Mouse (Mus musculus) MEL (cell line): ENCODE measurements around the gene Cd5. TPM values are rescaled to one million over a fixed set of nuclear protein-coding genes. Genes with fewer than 3 reads are reported as not detected.

Source experiments
- polyA plus RNA-seq, 2 experiments: library from polyadenylated mRNA; stranded (reverse) in 1 of 2; unstranded in 1 of 2; fragments of >175 nt in 1 of 2; fragments of >200 nt in 1 of 2; gene quantifications; 2 replicates each; pipeline versions ENCODE4 v1.2.1 to v1.2.4; 2012; ENCODE audit warnings: low replicate concordance in 2 of 2, low read depth in 1 of 2; ENCODE audit not compliant: insufficient read length in 2 of 2, insufficient read depth in 1 of 2, missing spikeins in 1 of 2
- total RNA-seq: library from RNA; depleted of rRNA; stranded (reverse); fragments of 300-350 nt; gene quantifications from 2 replicates; pipeline ENCODE4 v1.2.3, GENCODE M21; 2012; rRNA removed

Gene Cd5
- total and polyA plus RNA-seq, 3 experiments = not detected

Other genes starting within 250 kb of the Cd5 start
- gene Cpsf7, start 213.7 kb downstream of the Cd5 start, total RNA-seq = 36.2 and 36.9 TPM in 2 replicates
- 100 to 1,000 TPM in 1 of 2 experiments, 10 to 100 TPM in 1; 69.8 to 183 TPM for gene Cpsf7, start 213.7 kb downstream of the Cd5 start, polyA plus RNA-seq
- 61.2 and 68.5 TPM in 2 replicates for gene Sdhaf2, start 212.9 kb downstream of the Cd5 start, total RNA-seq
- 10 to 100 TPM in 1 of 2 experiments, not detected in 1; 74.6 TPM for gene Sdhaf2, start 212.9 kb downstream of the Cd5 start, polyA plus RNA-seq
- gene Tmem216, start 182.8 kb downstream of the Cd5 start, total RNA-seq = 38.5 and 48.0 TPM in 2 replicates
- 10 to 100 TPM in 1 of 2 experiments, not detected in 1; 48.1 TPM for gene Tmem216, start 182.8 kb downstream of the Cd5 start, polyA plus RNA-seq
- gene Cyb561a3, start 161.8 kb downstream of the Cd5 start, total RNA-seq = 7.6 and 9.0 TPM in 2 replicates
- gene Cyb561a3, start 161.8 kb downstream of the Cd5 start, polyA plus RNA-seq = 10 to 100 TPM in 1 of 2 experiments, not detected in 1; 14.3 TPM
- 10.8 and 11.9 TPM in 2 replicates for gene Tmem138, start 161.6 kb downstream of the Cd5 start, total RNA-seq
- 10 to 100 TPM in 1 of 2 experiments, not detected in 1; 25.2 TPM for gene Tmem138, start 161.6 kb downstream of the Cd5 start, polyA plus RNA-seq
- 363 and 365 TPM in 2 replicates for gene Ddb1, start 133.7 kb downstream of the Cd5 start, total RNA-seq
- gene Ddb1, start 133.7 kb downstream of the Cd5 start, polyA plus RNA-seq = 100 to 1,000 TPM; 116 to 459 TPM
- gene Tkfc, start 133.3 kb downstream of the Cd5 start, total RNA-seq = 3.6 and 3.7 TPM in 2 replicates
- gene Tkfc, start 133.3 kb downstream of the Cd5 start, polyA plus RNA-seq = 10 to 100 TPM in 1 of 2 experiments, not detected in 1; 12.8 TPM
- gene Vwce, start 104.8 kb downstream of the Cd5 start, total RNA-seq = 0.04 and 0.23 TPM in 2 replicates
- gene Vwce, start 104.8 kb downstream of the Cd5 start, polyA plus RNA-seq = 100 to 1,000 TPM in 1 of 2 experiments, 1 to 10 TPM in 1; 1.8 to 666 TPM
- gene Pga5, start 60.9 kb downstream of the Cd5 start, total RNA-seq = not detected in 2 replicates
- not detected for gene Pga5, start 60.9 kb downstream of the Cd5 start, polyA plus RNA-seq
- gene Vps37c, start 50.3 kb downstream of the Cd5 start, total RNA-seq = 6.5 and 8.1 TPM in 2 replicates
- gene Vps37c, start 50.3 kb downstream of the Cd5 start, polyA plus RNA-seq = 10 to 100 TPM in 1 of 2 experiments, not detected in 1; 11.9 TPM
- not detected in 2 replicates for gene Cd6, start 91.1 kb upstream of the Cd5 start, total RNA-seq
- not detected for gene Cd6, start 91.1 kb upstream of the Cd5 start, polyA plus RNA-seq
- not detected in 2 replicates for gene Slc15a3, start 100.7 kb upstream of the Cd5 start, total RNA-seq
- not detected for gene Slc15a3, start 100.7 kb upstream of the Cd5 start, polyA plus RNA-seq
- not detected in 2 replicates for gene Tmem132a, start 130.9 kb upstream of the Cd5 start, total RNA-seq
- not detected for gene Tmem132a, start 130.9 kb upstream of the Cd5 start, polyA plus RNA-seq
- gene Tmem109, start 143.0 kb upstream of the Cd5 start, total RNA-seq = 20.6 and 30.4 TPM in 2 replicates
- 10 to 100 TPM in 1 of 2 experiments, not detected in 1; 42.4 TPM for gene Tmem109, start 143.0 kb upstream of the Cd5 start, polyA plus RNA-seq
- 154 and 158 TPM in 2 replicates for gene Prpf19, start 156.2 kb upstream of the Cd5 start, total RNA-seq
- gene Prpf19, start 156.2 kb upstream of the Cd5 start, polyA plus RNA-seq = 100 to 1,000 TPM; 128 to 363 TPM
- not detected in 2 replicates for gene Zp1, start 181.6 kb upstream of the Cd5 start, total RNA-seq
- gene Zp1, start 181.6 kb upstream of the Cd5 start, polyA plus RNA-seq = not detected
- 0.33 and 0.46 TPM in 2 replicates for gene Ptgdr2, start 198.2 kb upstream of the Cd5 start, total RNA-seq
- under 1 TPM in 1 of 2 experiments, not detected in 1; 0.31 TPM for gene Ptgdr2, start 198.2 kb upstream of the Cd5 start, polyA plus RNA-seq
- gene Ccdc86, start 210.3 kb upstream of the Cd5 start, total RNA-seq = 20.2 and 29.5 TPM in 2 replicates
- gene Ccdc86, start 210.3 kb upstream of the Cd5 start, polyA plus RNA-seq = 10 to 100 TPM in 1 of 2 experiments, not detected in 1; 50.9 TPM
- not detected in 2 replicates for gene Ms4a10, start 235.7 kb upstream of the Cd5 start, total RNA-seq
- not detected for gene Ms4a10, start 235.7 kb upstream of the Cd5 start, polyA plus RNA-seq